Mouse (Mus musculus) midbrain, embryonic 13.5 days (tissue): ENCODE measurements at regions not wholly inside any gene's neighbourhood (a gene's known extent, or its start where the extent isn't known, plus 50 kb on each side); places are given as distances from the start of the nearest gene placed in this dataset.

Source experiments
- ATAC-seq: fragments of 200-750 bp; cut with Nextera tagmentation; 2 replicates; pipeline ENCODE4 v1.8.0; 2017; ENCODE audit warnings: mild to moderate bottlenecking, moderate TSS enrichment, moderate library complexity
- H3K27ac ChIP-seq: fragments of 300-500 bp; sonication (generic); 2 replicates; pipeline ENCODE4 v1.5.1; 2015; ENCODE audit warnings: inconsistent platforms, mild to moderate bottlenecking, moderate library complexity
- H3K27me3 ChIP-seq: fragments of 300-500 bp; sonication (generic); 2 replicates; pipeline ENCODE4 v1.6.1; 2015; ENCODE audit warnings: mild to moderate bottlenecking, inconsistent platforms
- H3K36me3 ChIP-seq: fragments of 300-500 bp; sonication (generic); 2 replicates; pipeline ENCODE4 v1.6.1; 2015; ENCODE audit warnings: mild to moderate bottlenecking, inconsistent platforms
- H3K4me1 ChIP-seq: fragments of 300-500 bp; sonication (generic); replicated peaks from 2 replicates; pipeline ENCODE4 v1.6.1; 2015; ENCODE audit warnings: inconsistent platforms
- H3K4me2 ChIP-seq: fragments of 300-500 bp; sonication (generic); replicated peaks from 2 replicates; pipeline ENCODE4 v1.6.1; 2015; ENCODE audit warnings: moderate library complexity, mild to moderate bottlenecking, inconsistent platforms
- H3K4me3 ChIP-seq: fragments of 300-500 bp; sonication (generic); replicated peaks from 2 replicates; pipeline ENCODE4 v1.5.1; 2015; ENCODE audit warnings: mild to moderate bottlenecking, inconsistent platforms
- H3K9ac ChIP-seq: fragments of 300-500 bp; sonication (generic); replicated peaks from 2 replicates; pipeline ENCODE4 v1.6.1; 2015; ENCODE audit warnings: mild to moderate bottlenecking, inconsistent platforms
- H3K9me3 ChIP-seq: fragments of 300-500 bp; sonication (generic); 2 replicates; pipeline ENCODE4 v1.6.1; 2016; ENCODE audit warnings: mild to moderate bottlenecking, inconsistent platforms
- WGBS: fragments of 180-500 bp; shearing (Covaris S2); methylation state at CpG from one replicate; pipeline ENCODE4 v1.1.7; 2015; 5-methylcytosine and 5-hydroxymethylcytosine counted together

DNA sequence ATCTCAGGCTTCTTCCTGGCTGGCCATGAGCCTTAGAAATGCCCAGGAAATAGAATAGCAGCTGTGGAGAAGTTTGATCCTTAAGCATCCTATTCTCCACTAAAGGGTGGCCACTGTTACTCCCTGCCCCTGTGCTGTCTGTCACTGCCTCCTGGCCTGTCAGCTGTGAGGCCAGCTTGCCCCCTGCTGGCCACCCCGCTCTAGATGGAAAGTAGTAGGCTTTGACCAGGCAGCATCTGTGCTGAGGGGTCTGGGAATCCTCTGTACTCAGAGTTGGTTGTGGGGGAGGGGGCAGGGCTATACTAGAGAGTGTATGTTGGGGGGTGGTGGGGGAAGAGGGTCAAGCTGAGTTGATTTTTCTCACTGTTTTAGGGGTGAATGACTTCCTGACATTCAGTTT lies 821.2 kb downstream of the Gm9195 start:
- Histone ChIP-seq H3K4me2 (no peak overlapping the region), H3K9me3 (no peaks in the 10 kb centered on the region), H3K27ac (no peak overlapping the region), H3K27me3 (no peaks in the 10 kb centered on the region), H3K4me1 (peaks cover 8% of the 10 kb centered on the region; the same call in 1 of the 2 replicates), H3K36me3 (no peaks in the 10 kb centered on the region), H3K4me3 (no peak overlapping the region), H3K9ac (no peak overlapping the region)
- peak; percentile 93 for ATAC-seq
- WGBS, result 0% methylated on average over 1 of the region's 1 CpGs

DNA sequence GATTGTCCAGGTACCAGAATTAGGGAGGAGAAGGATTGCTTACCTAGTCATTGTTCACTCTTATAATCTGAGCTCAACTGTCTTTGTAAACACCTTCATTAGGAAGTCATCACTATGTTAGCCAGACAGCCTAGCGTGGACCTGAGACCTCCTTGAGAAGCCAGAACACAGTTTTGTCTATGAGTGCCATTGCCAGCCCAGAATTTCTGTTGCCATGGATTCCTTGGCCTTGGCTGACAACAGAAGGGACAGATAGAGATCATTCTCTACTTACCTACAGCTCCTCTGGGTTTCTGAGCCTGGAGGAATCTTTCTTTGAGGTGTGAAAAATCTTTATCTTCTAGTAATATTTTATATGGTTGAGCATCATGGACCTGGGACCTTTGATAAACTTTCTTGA lies 825.0 kb downstream of the Gm9195 start:
- 81% methylated on average over 1 of the region's 1 CpGs for WGBS
- H3K36me3 ChIP-seq, result no peaks in the 10 kb centered on the region
- H3K9me3 ChIP-seq, result no peaks in the 10 kb centered on the region
- no peak overlapping the region for H3K4me2 ChIP-seq
- no peak for ATAC-seq
- H3K4me1 ChIP-seq, result 0 out of 2 replicates have a peak, but pooled peaks cover 5% of the 10 kb centered on the region
- no peaks in the 10 kb centered on the region for H3K27me3 ChIP-seq
- H3K4me3 ChIP-seq, result no peak overlapping the region
- no peak overlapping the region for H3K27ac ChIP-seq
- H3K9ac ChIP-seq, result no peak overlapping the region

- no peak overlapping the region for H3K4me3 ChIP-seq
- no peaks in the 10 kb centered on the region for H3K9me3 ChIP-seq
- no peak overlapping the region for H3K4me2 ChIP-seq
- no peaks in the 10 kb centered on the region for H3K27me3 ChIP-seq
- H3K4me1 ChIP-seq, result no peaks in the 10 kb centered on the region
- H3K36me3 ChIP-seq, result no peaks in the 10 kb centered on the region
- 92% methylated on average over 2 of the region's 2 CpGs for WGBS
- no peak overlapping the region for H3K27ac ChIP-seq
- no peak for ATAC-seq
- no peak overlapping the region for H3K9ac ChIP-seq
These were observed 831.5 kb downstream of the Gm9195 start for GRCm38 (mm10) chr14:71660166-71660565.

- no peak for ATAC-seq
- WGBS, result 89% methylated on average over 3 of the region's 3 CpGs
These were observed 836.6 kb downstream of the Gm9195 start for GRCm38 (mm10) chr14:71654785-71655627.

GRCm38 (mm10) chr14:71642536-71642935 lies 849.1 kb downstream of the Gm9195 start:
- no peak for ATAC-seq
- 92% methylated on average over 1 of the region's 1 CpGs for WGBS
- H3K27ac ChIP-seq, result no peak overlapping the region

More at GRCm38 (mm10) chr14:71654785-71655627, 836.6 kb downstream of the Gm9195 start:
- Histone ChIP-seq H3K9ac (no peak overlapping the region), H3K36me3 (no peaks in the 10 kb centered on the region), H3K4me2 (no peak overlapping the region), H3K4me1 (no peaks in the 10 kb centered on the region), H3K27me3 (no peaks in the 10 kb centered on the region), H3K27ac (no peak overlapping the region), H3K9me3 (no peaks in the 10 kb centered on the region), H3K4me3 (no peak overlapping the region)

GRCm38 (mm10) chr14:71639083-71639482 lies 852.6 kb downstream of the Gm9195 start:
- no peak overlapping the region for H3K4me2 ChIP-seq

More at GRCm38 (mm10) chr14:71642536-71642935, 849.1 kb downstream of the Gm9195 start:
- Histone ChIP-seq H3K36me3 (no peaks in the 10 kb centered on the region), H3K4me3 (no peak overlapping the region), H3K9me3 (no peaks in the 10 kb centered on the region), H3K4me1 (no peaks in the 10 kb centered on the region), H3K9ac (no peak overlapping the region), H3K27me3 (no peaks in the 10 kb centered on the region), H3K4me2 (no peak overlapping the region)

GRCm38 (mm10) chr14:71635091-71635490 lies 856.5 kb downstream of the Gm9195 start:
- no peak overlapping the region for H3K4me3 ChIP-seq
- H3K4me1 ChIP-seq, result no peaks in the 10 kb centered on the region
- no peaks in the 10 kb centered on the region for H3K27me3 ChIP-seq
- no peak for ATAC-seq
- WGBS, result 95% methylated on average over 1 of the region's 1 CpGs
- H3K9ac ChIP-seq, result no peak overlapping the region
- H3K9me3 ChIP-seq, result no peaks in the 10 kb centered on the region
- no peak overlapping the region for H3K27ac ChIP-seq
- no peak overlapping the region for H3K4me2 ChIP-seq
- H3K36me3 ChIP-seq, result no peaks in the 10 kb centered on the region

More at GRCm38 (mm10) chr14:71639083-71639482, 852.6 kb downstream of the Gm9195 start:
- WGBS, result 80% methylated on average over 1 of the region's 1 CpGs
- Histone ChIP-seq H3K9me3 (no peaks in the 10 kb centered on the region), H3K9ac (no peak overlapping the region), H3K4me1 (no peaks in the 10 kb centered on the region), H3K36me3 (no peaks in the 10 kb centered on the region), H3K4me3 (no peak overlapping the region), H3K27me3 (no peaks in the 10 kb centered on the region), H3K27ac (no peak overlapping the region)
- no peak for ATAC-seq

GRCm38 (mm10) chr14:71609698-71610301 lies 881.8 kb downstream of the Gm9195 start:
- no peaks in the 10 kb centered on the region for H3K27me3 ChIP-seq
- 53% methylated on average over 4 of the region's 4 CpGs for WGBS
- no peak overlapping the region for H3K27ac ChIP-seq
- no peaks in the 10 kb centered on the region for H3K9me3 ChIP-seq
- no peak overlapping the region for H3K4me2 ChIP-seq
- H3K9ac ChIP-seq, result no peak overlapping the region
- ATAC-seq, result no peak
- no peaks in the 10 kb centered on the region for H3K4me1 ChIP-seq
- no peaks in the 10 kb centered on the region for H3K36me3 ChIP-seq
- no peak overlapping the region for H3K4me3 ChIP-seq

GRCm38 (mm10) chr14:71603710-71604109 lies 887.9 kb downstream of the Gm9195 start:
- H3K36me3 ChIP-seq, result no peaks in the 10 kb centered on the region
- no peaks in the 10 kb centered on the region for H3K9me3 ChIP-seq
- H3K9ac ChIP-seq, result no peak overlapping the region
- H3K27me3 ChIP-seq, result no peaks in the 10 kb centered on the region
- no peak overlapping the region for H3K4me3 ChIP-seq
- H3K4me1 ChIP-seq, result peaks cover 5% of the 10 kb centered on the region; the same call in 1 of the 2 replicates
- H3K4me2 ChIP-seq, result no peak overlapping the region
- WGBS, result 24% methylated on average over 2 of the region's 2 CpGs
- H3K27ac ChIP-seq, result no peak overlapping the region
- ATAC-seq, result 0 out of 2 replicates have a peak, but pooled peaks have one; percentile 30

DNA sequence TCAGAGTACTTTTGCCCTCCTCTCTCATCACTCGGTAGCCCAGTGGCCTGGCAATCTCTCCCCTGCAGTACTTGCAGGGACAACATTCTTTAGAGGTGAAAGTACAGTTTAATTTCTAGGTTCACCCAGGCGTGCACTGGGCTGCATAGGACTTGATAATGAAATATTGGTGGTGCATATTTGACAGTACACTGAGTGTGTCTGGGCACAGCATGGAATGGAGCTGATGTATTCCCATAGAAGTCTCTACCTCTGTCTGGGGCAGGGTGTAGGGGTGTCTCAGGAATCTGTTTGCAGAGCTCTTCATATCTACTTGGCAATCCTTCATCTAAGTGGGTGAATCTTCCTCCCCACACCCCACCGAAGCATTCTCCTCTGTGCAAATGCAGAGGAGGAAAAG lies 893.8 kb downstream of the Gm9195 start:
- no peak for ATAC-seq
- H3K4me1 ChIP-seq, result no peaks in the 10 kb centered on the region
- H3K9ac ChIP-seq, result no peak overlapping the region
- no peaks in the 10 kb centered on the region for H3K9me3 ChIP-seq
- H3K4me2 ChIP-seq, result no peak overlapping the region
- no peaks in the 10 kb centered on the region for H3K36me3 ChIP-seq
- no peak overlapping the region for H3K4me3 ChIP-seq
- WGBS, result 84% methylated on average over 3 of the region's 3 CpGs
- no peak overlapping the region for H3K27ac ChIP-seq
- H3K27me3 ChIP-seq, result no peaks in the 10 kb centered on the region

- Histone ChIP-seq H3K36me3 (no peaks in the 10 kb centered on the region), H3K9me3 (no peaks in the 10 kb centered on the region), H3K4me3 (no peak overlapping the region), H3K27me3 (no peaks in the 10 kb centered on the region), H3K9ac (no peak overlapping the region), H3K27ac (no peak overlapping the region), H3K4me1 (no peaks in the 10 kb centered on the region; the same call in 1 of the 2 replicates), H3K4me2 (no peak overlapping the region)
- WGBS, result 71% methylated on average over 1 of the region's 1 CpGs
- ATAC-seq, result no peak
These were observed 902.9 kb downstream of the Gm9195 start for GRCm38 (mm10) chr14:71588694-71589240.

- Histone ChIP-seq H3K4me1 (no peaks in the 10 kb centered on the region; the same call in 1 of the 2 replicates), H3K27me3 (no peaks in the 10 kb centered on the region), H3K4me3 (no peak overlapping the region), H3K27ac (no peak overlapping the region), H3K4me2 (no peak overlapping the region), H3K9me3 (no peaks in the 10 kb centered on the region), H3K36me3 (no peaks in the 10 kb centered on the region), H3K9ac (no peak overlapping the region)
- no peak for ATAC-seq
These were observed 903.6 kb downstream of the Gm9195 start for GRCm38 (mm10) chr14:71588006-71588405.
